Mouse (Mus musculus) midbrain, embryonic 13.5 days (tissue): Measurements from ENCODE around the gene Spata22. TPM values are rescaled to one million over a fixed set of nuclear protein-coding genes. Genes with fewer than 3 reads are reported as not detected.
"Not testable (repeated sequence)": the region's sequence is repeated elsewhere in the genome, so short reads cannot be mapped to it uniquely, and the experiment has no call there.

Experiments used
- ATAC-seq: fragments of 200-750 bp; cut with Nextera tagmentation; 2 replicates; pipeline ENCODE4 v1.8.0; 2017; ENCODE audit warnings: mild to moderate bottlenecking, moderate TSS enrichment, moderate library complexity
- H3K27ac ChIP-seq: fragments of 300-500 bp; sonication (generic); 2 replicates; pipeline ENCODE4 v1.5.1; 2015; ENCODE audit warnings: inconsistent platforms, mild to moderate bottlenecking, moderate library complexity
- H3K27me3 ChIP-seq: fragments of 300-500 bp; sonication (generic); 2 replicates; pipeline ENCODE4 v1.6.1; 2015; ENCODE audit warnings: mild to moderate bottlenecking, inconsistent platforms
- H3K36me3 ChIP-seq: fragments of 300-500 bp; sonication (generic); 2 replicates; pipeline ENCODE4 v1.6.1; 2015; ENCODE audit warnings: mild to moderate bottlenecking, inconsistent platforms
- H3K4me1 ChIP-seq: fragments of 300-500 bp; sonication (generic); replicated peaks from 2 replicates; pipeline ENCODE4 v1.6.1; 2015; ENCODE audit warnings: inconsistent platforms
- H3K4me2 ChIP-seq: fragments of 300-500 bp; sonication (generic); replicated peaks from 2 replicates; pipeline ENCODE4 v1.6.1; 2015; ENCODE audit warnings: moderate library complexity, mild to moderate bottlenecking, inconsistent platforms
- H3K4me3 ChIP-seq: fragments of 300-500 bp; sonication (generic); replicated peaks from 2 replicates; pipeline ENCODE4 v1.5.1; 2015; ENCODE audit warnings: mild to moderate bottlenecking, inconsistent platforms
- H3K9ac ChIP-seq: fragments of 300-500 bp; sonication (generic); replicated peaks from 2 replicates; pipeline ENCODE4 v1.6.1; 2015; ENCODE audit warnings: mild to moderate bottlenecking, inconsistent platforms
- H3K9me3 ChIP-seq: fragments of 300-500 bp; sonication (generic); 2 replicates; pipeline ENCODE4 v1.6.1; 2016; ENCODE audit warnings: mild to moderate bottlenecking, inconsistent platforms
- WGBS: fragments of 180-500 bp; shearing (Covaris S2); methylation state at CpG from one replicate; pipeline ENCODE4 v1.1.7; 2015; 5-methylcytosine and 5-hydroxymethylcytosine counted together
- polyA plus RNA-seq: library from polyadenylated mRNA; unstranded; fragments of >200 nt; fragmentation: Nextera tagmentation; extraction: Ambion mirVana; gene quantifications from 2 replicates; pipeline ENCODE4 v1.2.1, GENCODE M21; 2015

Spata22 gene
- polyA plus RNA-seq = not detected in 2 replicates

DNA sequence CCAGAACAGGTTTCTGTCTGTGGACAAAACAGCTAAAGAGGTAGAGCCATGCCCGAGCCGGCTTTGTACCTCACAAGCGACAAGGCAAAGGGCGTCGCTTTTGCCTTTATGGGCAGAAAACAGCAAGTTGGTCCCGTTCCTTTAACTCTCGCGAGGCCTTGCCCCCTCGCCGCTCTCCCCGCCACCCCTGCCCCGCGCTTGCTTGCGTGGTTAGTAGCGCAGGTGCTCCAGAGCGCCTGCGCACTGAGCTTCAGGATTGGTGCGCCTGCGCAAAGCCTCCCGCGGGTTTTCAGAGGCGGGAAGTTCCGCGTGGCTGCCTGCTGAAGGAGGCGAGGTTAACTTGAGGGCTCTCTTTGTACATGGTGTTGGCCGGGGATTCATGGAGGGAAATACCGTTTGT is at the start of gene Spata22, which contains the start of the genes Aspa and Gm49340:
Gene Spata22, plus strand, starts transcription at position 300 of the 400 bp plus-strand sequence.
Gene Aspa, minus strand, starts transcription at position 155 of the 400 bp plus-strand sequence.
Gene Gm49340, plus strand, starts transcription at position 300 of the 400 bp plus-strand sequence.
- Histone ChIP-seq H3K4me2 (no peak within 1 kb of the TSS), H3K27me3 (no peaks in the 10 kb centered on the region), H3K4me1 (no peaks in the 10 kb centered on the region), H3K27ac (no peak within 1 kb of the TSS), H3K9me3 (no peaks in the 10 kb centered on the region), H3K4me3 (no peak within 1 kb of the TSS), H3K36me3 (no peaks in the 10 kb centered on the region), H3K9ac (no peak within 1 kb of the TSS)
- ATAC-seq = no peak
- 81% methylated on average over 27 of the region's 27 CpGs for WGBS

DNA sequence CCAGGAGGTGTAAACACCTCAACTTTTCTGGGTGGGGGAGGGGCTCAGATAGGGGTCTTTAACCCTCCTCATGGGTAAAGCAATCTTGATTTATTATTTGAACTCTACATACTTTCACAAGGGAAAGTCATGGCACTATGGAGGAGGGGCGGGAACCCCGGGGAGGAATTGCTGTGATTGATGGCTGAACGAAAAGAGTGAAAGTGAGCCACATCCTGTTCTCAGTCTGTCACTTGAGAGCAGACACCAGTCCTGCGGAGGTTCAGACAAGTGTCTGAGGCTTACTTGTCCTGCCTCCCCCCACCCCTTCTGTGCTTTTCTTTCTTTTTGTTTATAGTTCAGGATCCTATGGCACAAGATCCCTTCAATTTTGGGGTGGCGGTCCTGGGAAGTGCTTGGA is 48.8 kb upstream of the Spata22 start:
- Histone ChIP-seq H3K36me3 (no peaks in the 10 kb centered on the region), H3K9ac (no peak overlapping the region), H3K9me3 (no peaks in the 10 kb centered on the region), H3K27me3 (no peaks in the 10 kb centered on the region), H3K4me3 (no peak overlapping the region), H3K4me1 (no peaks in the 10 kb centered on the region), H3K27ac (no peak overlapping the region), H3K4me2 (no peak overlapping the region)
- WGBS = 87% methylated on average over 5 of the region's 5 CpGs
- ATAC-seq = no peak

DNA sequence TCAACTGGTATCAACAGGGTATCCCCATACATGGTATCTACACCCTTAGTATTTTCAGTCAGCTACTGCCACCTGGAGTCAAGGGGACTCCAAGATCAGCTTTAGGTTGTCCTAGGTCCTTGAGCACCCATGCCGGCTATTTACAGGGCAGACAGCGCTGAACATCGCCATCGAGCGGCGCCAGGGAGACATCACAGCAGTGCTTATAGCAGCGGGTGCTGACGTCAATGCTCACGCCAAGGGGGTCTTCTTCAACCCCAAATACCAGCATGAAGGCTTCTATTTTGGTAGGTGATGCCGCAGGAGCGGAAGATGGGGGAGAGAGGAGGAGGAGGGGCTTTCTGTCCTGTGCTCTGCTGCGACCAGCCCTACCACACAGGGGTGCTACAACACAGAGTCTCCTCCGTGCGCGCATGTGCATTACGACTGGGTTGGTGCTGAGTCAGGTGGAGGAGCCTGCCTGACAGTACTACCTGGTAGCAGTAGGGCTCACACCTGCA is 48.0 kb upstream of the Spata22 start:
- peak overlapping the region; percentile 37 for H3K4me3 ChIP-seq
- no peaks in the 10 kb centered on the region for H3K36me3 ChIP-seq
- peak overlapping the region; percentile 57 for H3K9ac ChIP-seq
- H3K27me3 ChIP-seq = no peaks in the 10 kb centered on the region
- WGBS = 4% methylated on average over 16 of the region's 16 CpGs
- no peaks in the 10 kb centered on the region for H3K9me3 ChIP-seq
- peak; percentile 94 for ATAC-seq
- no peaks in the 10 kb centered on the region for H3K4me1 ChIP-seq
- peak overlapping the region; percentile 54 for H3K4me2 ChIP-seq
- H3K27ac ChIP-seq = no peak overlapping the region

DNA sequence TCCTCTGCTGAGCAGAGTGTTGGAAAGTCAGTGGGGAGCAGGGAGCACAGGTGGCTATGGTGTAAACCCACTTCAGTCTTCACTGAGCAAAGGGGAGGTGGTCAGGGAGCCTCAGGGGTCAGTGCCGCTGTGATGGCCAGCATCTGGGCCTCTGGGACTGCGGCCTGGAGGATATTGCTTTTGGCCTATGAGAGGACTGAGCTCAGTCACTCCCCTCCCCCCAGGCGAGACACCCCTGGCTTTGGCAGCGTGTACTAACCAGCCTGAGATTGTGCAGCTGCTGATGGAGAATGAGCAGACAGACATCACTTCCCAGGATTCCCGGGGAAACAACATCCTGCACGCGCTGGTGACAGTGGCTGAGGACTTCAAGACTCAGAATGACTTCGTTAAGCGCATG is 46.2 kb upstream of the Spata22 start:
- no peaks in the 10 kb centered on the region for H3K9me3 ChIP-seq
- H3K4me1 ChIP-seq = no peaks in the 10 kb centered on the region
- H3K27ac ChIP-seq = no peak overlapping the region
- ATAC-seq = no peak
- no peaks in the 10 kb centered on the region for H3K27me3 ChIP-seq
- H3K9ac ChIP-seq = no peak overlapping the region
- 87% methylated on average over 9 of the region's 9 CpGs for WGBS
- no peak overlapping the region for H3K4me3 ChIP-seq
- H3K36me3 ChIP-seq = no peaks in the 10 kb centered on the region
- no peak overlapping the region for H3K4me2 ChIP-seq

DNA sequence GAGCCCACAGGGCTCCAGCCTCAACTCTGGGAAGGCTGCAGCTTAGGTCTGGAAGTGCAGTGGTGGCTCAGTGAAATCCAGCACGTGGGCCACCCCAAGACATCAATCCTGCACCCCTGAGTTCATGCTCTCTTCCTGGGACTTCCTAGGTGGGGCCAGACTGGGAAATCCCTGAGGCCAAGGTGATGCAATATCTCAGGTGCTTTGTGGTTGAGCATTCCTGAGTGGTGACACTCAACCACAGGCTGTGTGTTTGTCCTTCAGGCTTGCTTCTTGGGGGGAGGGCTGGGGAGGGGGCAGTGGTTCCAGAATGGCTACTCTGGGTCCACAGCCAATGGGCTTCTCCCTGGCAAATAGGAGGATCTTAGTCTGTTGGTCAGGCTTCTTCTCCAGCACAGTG is 45.6 kb upstream of the Spata22 start:
- H3K4me2 ChIP-seq = no peak overlapping the region
- H3K4me1 ChIP-seq = no peaks in the 10 kb centered on the region
- no peak overlapping the region for H3K27ac ChIP-seq
- H3K36me3 ChIP-seq = no peaks in the 10 kb centered on the region
- ATAC-seq = no peak
- no peaks in the 10 kb centered on the region for H3K9me3 ChIP-seq
- 29% methylated on average over 1 of the region's 1 CpGs for WGBS
- H3K4me3 ChIP-seq = no peak overlapping the region
- H3K27me3 ChIP-seq = no peaks in the 10 kb centered on the region
- no peak overlapping the region for H3K9ac ChIP-seq

DNA sequence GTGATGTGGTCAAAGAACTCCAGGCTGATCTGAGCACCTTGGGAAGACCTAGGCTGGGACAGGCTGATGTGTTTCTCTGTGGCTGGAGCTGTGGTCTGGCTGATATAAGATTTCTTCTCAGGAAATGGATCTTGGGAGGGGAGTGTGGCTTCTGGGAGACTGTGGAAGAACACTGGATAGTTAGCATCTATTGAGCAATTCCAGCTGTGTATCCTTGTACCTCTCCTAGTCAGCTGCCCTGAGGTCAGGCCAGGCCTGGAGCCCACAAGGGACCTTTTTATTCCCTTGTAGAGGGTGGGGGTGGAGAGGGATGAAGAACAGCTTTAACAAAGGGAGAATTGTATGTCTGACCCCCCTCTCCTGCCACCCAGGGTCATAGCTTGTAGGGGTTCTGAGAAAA is 45.2 kb upstream of the Spata22 start:
- no peak overlapping the region for H3K4me2 ChIP-seq
- no peak for ATAC-seq
- no peak overlapping the region for H3K9ac ChIP-seq
- H3K27ac ChIP-seq = no peak overlapping the region
- H3K36me3 ChIP-seq = no peaks in the 10 kb centered on the region
- H3K4me1 ChIP-seq = no peaks in the 10 kb centered on the region
- H3K9me3 ChIP-seq = no peaks in the 10 kb centered on the region
- no peak overlapping the region for H3K4me3 ChIP-seq
- no peaks in the 10 kb centered on the region for H3K27me3 ChIP-seq

DNA sequence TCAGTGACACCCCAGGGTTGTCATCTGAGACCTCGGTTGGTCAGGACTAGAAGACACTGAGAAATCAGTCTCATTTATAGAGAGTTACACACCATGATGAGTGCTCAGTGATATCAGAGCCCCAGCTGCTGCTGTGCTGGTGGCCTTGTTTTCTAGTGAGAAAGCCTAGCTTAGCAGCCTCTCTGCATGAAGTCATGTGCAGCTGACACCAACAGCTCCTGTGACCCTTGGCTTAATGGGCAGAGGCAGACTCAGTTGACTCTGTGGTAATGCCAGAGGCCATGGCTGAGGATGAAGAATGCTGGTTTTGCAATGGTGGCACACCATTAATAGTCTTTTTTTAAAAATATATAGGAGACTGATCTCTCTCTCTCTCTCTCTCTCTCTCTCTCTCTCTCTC is 39.9 kb upstream of the Spata22 start:
- Histone ChIP-seq H3K9me3 (no peaks in the 10 kb centered on the region), H3K9ac (no peak overlapping the region), H3K27ac (no peak overlapping the region), H3K36me3 (no peaks in the 10 kb centered on the region), H3K4me2 (no peak overlapping the region), H3K27me3 (no peaks in the 10 kb centered on the region), H3K4me3 (no peak overlapping the region), H3K4me1 (no peaks in the 10 kb centered on the region)
- ATAC-seq = no peak
- WGBS = 93% methylated on average over 1 of the region's 1 CpGs

DNA sequence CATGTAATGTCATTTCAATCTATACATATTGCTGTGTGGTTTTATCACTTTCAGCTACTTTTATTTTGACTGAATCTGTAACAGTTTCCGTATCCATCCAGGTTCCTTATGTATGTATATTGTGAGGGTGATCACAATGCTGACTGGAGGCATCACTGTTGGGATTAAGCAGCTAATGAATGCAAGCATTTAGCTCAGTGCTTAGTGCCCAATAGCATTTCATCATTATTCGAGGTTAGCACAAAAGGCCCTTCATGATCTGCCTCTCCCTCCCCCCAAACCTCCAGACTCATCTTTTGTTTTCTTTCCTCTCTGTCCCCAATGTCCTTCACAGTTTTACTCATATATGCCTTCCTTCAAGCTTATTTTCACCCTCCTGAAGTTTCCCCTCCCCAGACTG is 26.4 kb upstream of the Spata22 start:
- H3K4me2 ChIP-seq = no peak overlapping the region
- no peak for ATAC-seq
- 7% methylated on average over 2 of the region's 2 CpGs for WGBS

DNA sequence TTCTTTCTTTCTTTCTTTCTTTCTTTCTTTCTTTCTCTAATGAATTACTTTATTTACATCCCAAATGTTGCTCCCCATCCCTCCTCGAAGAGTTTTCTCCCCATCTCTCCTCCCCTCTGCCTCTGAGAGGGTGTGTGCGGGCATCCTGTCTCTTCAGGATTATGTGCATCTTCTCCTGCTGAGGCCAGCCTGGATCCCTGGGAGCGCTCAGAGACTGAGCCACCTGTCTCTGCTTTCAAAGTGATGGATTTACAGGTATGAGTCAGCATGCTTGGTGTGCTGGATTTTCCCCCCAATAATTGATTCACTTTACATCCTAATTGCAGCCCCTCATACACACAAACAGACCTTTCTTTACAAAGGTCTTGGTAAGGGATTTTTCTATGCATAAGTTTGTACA is 13.6 kb upstream of the Spata22 start:
- 44% methylated on average over 3 of the region's 3 CpGs for WGBS
- Histone ChIP-seq H3K36me3 (no peaks in the 10 kb centered on the region), H3K4me2 (no peak overlapping the region), H3K4me3 (no peak overlapping the region), H3K9me3 (no peaks in the 10 kb centered on the region), H3K27me3 (no peaks in the 10 kb centered on the region), H3K4me1 (no peaks in the 10 kb centered on the region), H3K27ac (no peak overlapping the region), H3K9ac (no peak overlapping the region)
- no peak for ATAC-seq

More for the DNA sequence above, 26.4 kb upstream of the Spata22 start:
- Histone ChIP-seq H3K27me3 (no peaks in the 10 kb centered on the region), H3K4me3 (no peak overlapping the region), H3K4me1 (no peaks in the 10 kb centered on the region), H3K9me3 (no peaks in the 10 kb centered on the region), H3K36me3 (no peaks in the 10 kb centered on the region), H3K9ac (no peak overlapping the region), H3K27ac (no peak overlapping the region)

DNA sequence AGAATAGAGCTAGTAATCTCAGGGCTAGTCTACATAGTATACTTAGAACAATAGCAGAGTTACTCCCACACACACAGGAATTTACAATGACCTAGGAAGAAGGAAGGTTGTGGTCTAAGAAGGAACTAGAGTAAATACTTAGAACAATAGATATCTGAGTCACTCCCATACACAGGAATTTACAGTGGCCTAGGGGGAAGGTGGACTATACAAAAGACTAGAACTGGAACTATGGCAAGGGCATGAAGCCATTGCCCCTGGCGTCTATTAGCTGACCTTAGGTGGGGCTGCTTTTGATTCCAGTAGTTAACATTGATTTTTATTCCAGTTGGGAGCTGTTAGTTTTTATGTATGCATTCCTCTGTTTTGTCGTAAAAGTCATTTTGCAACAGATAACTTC is 11.0 kb upstream of the Spata22 start:
- not testable (repeated sequence) for H3K4me1 ChIP-seq, ATAC-seq, H3K27me3 ChIP-seq, H3K27ac ChIP-seq, H3K9ac ChIP-seq, H3K9me3 ChIP-seq, H3K36me3 ChIP-seq, H3K4me2 ChIP-seq, H3K4me3 ChIP-seq
- WGBS = 87% methylated on average over 2 of the region's 2 CpGs

DNA sequence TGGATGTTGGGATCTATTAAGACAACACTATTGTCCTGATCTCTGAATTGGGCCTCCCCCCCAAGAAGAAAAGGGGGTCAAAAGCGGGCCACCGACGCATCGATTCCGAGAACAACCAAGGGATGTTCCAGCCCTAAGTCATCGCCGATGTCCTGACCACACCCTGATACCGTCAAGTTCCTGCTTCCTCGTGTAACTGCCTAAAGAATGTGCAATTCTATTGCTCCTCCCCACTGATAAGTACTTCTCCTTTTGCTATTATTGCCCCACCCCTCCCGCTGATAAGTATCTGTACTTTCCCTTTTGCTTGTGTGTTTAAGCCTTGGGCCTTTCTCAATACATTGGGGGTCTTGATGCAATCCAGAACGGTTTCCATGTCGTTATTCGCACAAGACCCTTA is 8.5 kb upstream of the Spata22 start:
- H3K27ac ChIP-seq, H3K4me1 ChIP-seq, ATAC-seq, H3K9me3 ChIP-seq, H3K4me2 ChIP-seq, H3K36me3 ChIP-seq, H3K27me3 ChIP-seq, H3K9ac ChIP-seq, H3K4me3 ChIP-seq: not testable (repeated sequence)
- WGBS = 95% methylated on average over 13 of the region's 13 CpGs

DNA sequence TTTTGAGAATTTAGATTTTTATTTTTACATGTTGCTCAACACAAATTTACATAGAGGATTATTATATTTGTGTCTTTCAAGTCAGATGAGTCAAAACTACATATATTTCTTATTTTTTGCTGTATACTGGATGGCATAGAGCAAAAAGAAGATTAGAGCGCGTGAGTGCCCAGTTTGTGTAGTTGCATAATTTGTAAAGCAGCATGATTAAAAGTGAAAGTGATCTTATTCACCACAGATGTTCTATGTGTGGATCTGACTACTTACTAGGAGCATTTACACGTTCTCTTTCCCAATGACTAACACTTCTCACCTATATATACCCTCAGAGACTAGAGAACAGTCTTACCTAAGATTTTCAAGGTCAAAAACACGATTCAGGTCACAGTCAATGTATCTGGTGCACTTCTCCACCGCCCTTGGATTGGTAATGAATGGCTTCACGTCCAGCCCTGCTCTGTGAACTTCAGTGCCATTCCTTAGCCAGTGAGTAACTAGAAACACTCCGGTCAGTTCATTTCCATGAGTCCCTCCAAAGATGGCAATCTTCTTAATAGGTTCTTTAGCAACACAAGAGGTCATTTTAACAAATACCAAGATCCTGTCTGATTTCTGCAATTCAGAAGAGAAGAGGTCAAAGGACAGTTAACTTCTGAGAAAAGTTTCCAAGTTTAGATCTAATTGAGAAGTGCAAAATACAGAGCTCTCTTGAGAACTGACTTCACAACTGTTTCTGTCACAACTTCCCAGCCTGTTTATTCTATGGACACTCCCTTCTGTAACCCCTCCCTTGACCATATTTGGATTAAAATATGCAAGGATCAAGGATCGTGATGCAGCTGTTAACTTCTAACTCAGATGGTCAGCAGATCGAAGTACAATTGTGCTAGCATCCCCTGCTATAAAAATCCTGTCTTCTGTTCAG is 5.4 kb upstream of the Spata22 start:
- 76% methylated on average over 9 of the region's 9 CpGs for WGBS
- Histone ChIP-seq H3K9ac (no peak overlapping the region), H3K27me3 (no peaks in the 10 kb centered on the region), H3K4me1 (no peaks in the 10 kb centered on the region), H3K27ac (no peak overlapping the region), H3K4me2 (no peak overlapping the region), H3K36me3 (no peaks in the 10 kb centered on the region), H3K4me3 (no peak overlapping the region), H3K9me3 (no peaks in the 10 kb centered on the region)
- no peak for ATAC-seq
